Mouse (Mus musculus) liver, embryonic 12.5 days (tissue): Measurements from ENCODE around the gene Ntm. TPM values are rescaled to one million over a fixed set of nuclear protein-coding genes. Genes with fewer than 3 reads are reported as not detected.

Source experiments
- ATAC-seq: fragments of 200-750 bp; cut with Nextera tagmentation; 2 replicates; pipeline ENCODE4 v1.8.0; 2017; ENCODE audit warnings: moderate number of reproducible peaks, mild to moderate bottlenecking, moderate library complexity
- H3K27ac ChIP-seq: fragments of 300-500 bp; sonication (generic); 2 replicates; pipeline ENCODE4 v1.5.1; 2016; ENCODE audit warnings: mild to moderate bottlenecking
- H3K27me3 ChIP-seq: fragments of 300-500 bp; sonication (generic); replicated peaks from 2 replicates; pipeline ENCODE4 v1.6.1; 2016; ENCODE audit warnings: mild to moderate bottlenecking, moderate library complexity
- H3K36me3 ChIP-seq: fragments of 300-500 bp; sonication (generic); 2 replicates; pipeline ENCODE4 v1.6.1; 2016; ENCODE audit warnings: mild to moderate bottlenecking, moderate library complexity
- H3K4me1 ChIP-seq: fragments of 300-500 bp; sonication (generic); 2 replicates; pipeline ENCODE4 v1.6.1; 2016
- H3K4me2 ChIP-seq: fragments of 300-500 bp; sonication (generic); 2 replicates; pipeline ENCODE4 v1.6.1; 2016; ENCODE audit warnings: mild to moderate bottlenecking, moderate library complexity
- H3K4me3 ChIP-seq: fragments of 300-500 bp; sonication (generic); 2 replicates; pipeline ENCODE4 v1.5.1; 2016; ENCODE audit warnings: mild to moderate bottlenecking, moderate library complexity
- H3K9ac ChIP-seq: fragments of 300-500 bp; sonication (generic); 2 replicates; pipeline ENCODE4 v1.6.1; 2016; ENCODE audit warnings: mild to moderate bottlenecking, moderate library complexity
- H3K9me3 ChIP-seq: fragments of 300-500 bp; sonication (generic); replicated peaks from 2 replicates; pipeline ENCODE4 v1.6.1; 2016; ENCODE audit warnings: mild to moderate bottlenecking, moderate library complexity
- WGBS: fragments of 180-500 bp; shearing (Covaris S2); methylation state at CpG from one replicate; pipeline ENCODE4 v1.1.7; 2016; ENCODE audit not compliant: insufficient replicate concordance; 5-methylcytosine and 5-hydroxymethylcytosine counted together
- polyA plus RNA-seq: library from polyadenylated mRNA; unstranded; fragments of >200 nt; fragmentation: Nextera tagmentation; extraction: Ambion mirVana; gene quantifications from 2 replicates; pipeline ENCODE4 v1.2.1, GENCODE M21; 2016

Ntm gene
- polyA plus RNA-seq, 1 experiment from 2014 or later: 1.7 TPM

GRCm38 (mm10) chr9:29244006-29244405, 718.9 kb downstream of the Ntm start:
- Histone ChIP-seq H3K9ac (no peak overlapping the region), H3K4me3 (no peak overlapping the region), H3K27ac (no peak overlapping the region), H3K4me2 (no peak overlapping the region), H3K4me1 (no peaks in the 10 kb centered on the region), H3K27me3 (no peaks in the 10 kb centered on the region), H3K9me3 (no peaks in the 10 kb centered on the region), H3K36me3 (no peaks in the 10 kb centered on the region)
- 51% methylated on average over 2 of the region's 2 CpGs for WGBS
- no peak for ATAC-seq

DNA sequence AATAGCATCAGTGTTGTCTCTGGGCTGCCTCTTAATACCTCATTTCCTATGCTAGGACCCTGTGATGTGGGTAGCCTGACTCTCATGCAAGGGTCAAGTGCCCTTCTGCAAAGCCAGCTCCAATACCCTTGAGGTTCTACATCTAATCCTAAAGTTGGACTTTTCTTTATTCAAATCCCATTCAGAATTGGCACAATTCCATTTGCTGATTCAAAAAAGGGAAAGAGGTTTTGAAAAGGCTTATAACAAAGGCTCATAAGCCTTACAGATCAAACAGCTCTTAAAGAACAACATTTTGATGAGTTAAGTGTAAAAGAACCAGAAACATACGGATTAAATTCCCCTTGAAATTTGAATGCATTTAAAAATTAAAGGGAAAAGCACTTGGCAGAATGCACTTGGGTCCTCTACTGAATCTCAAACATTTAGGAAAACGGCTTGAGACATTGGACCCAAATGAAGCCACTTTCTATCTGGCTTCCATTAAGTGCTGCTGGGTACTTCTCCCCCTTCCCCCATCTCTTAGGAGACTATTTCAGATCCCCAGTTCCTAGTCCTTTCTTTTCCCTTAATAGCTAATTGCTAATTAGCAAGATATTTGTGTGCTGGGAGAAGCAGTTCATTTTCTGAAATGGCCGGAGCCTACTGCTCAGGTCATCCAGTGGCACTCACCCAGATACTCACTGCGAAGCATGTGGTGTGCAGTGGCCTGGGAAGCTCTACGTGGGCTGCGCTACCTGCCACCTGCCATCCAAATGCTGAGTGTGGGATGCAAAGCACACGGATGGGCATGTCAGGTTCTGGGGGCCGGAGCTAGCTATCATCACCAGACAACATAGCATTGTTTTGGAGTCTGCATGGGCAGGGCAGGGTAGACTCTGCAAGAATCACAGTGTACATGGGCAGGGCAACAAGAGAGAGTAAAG, 720.2 kb downstream of the Ntm start:
- H3K36me3 ChIP-seq: no peaks in the 10 kb centered on the region
- no peaks in the 10 kb centered on the region for H3K27me3 ChIP-seq
- H3K4me2 ChIP-seq: no peak overlapping the region
- ATAC-seq: no peak
- H3K4me3 ChIP-seq: no peak overlapping the region
- H3K4me1 ChIP-seq: no peaks in the 10 kb centered on the region
- H3K9ac ChIP-seq: no peak overlapping the region
- WGBS: 67% methylated on average over 8 of the region's 8 CpGs
- H3K27ac ChIP-seq: no peak overlapping the region
- no peaks in the 10 kb centered on the region for H3K9me3 ChIP-seq

DNA sequence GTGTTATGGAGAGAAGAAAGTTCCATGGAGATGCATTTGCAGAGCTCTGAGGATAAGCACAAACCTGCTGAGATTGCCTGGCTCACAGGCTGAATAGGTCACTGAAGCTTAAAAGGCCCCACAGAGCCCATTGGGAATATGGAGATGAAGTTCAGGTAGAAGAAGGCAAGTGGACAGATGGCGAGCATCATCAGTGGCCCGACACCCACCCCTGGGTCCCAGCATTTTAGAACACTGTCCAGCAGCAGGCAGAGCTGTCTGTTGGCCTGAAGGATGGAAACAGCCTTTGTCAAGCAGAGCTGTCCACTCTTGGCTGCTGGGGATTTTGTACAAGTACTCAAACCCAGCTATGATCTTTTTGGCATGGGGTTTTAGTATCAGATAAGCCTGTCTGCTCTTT, 722.1 kb downstream of the Ntm start:
- H3K27me3 ChIP-seq: no peaks in the 10 kb centered on the region
- H3K9ac ChIP-seq: no peak overlapping the region
- no peaks in the 10 kb centered on the region for H3K9me3 ChIP-seq
- no peak overlapping the region for H3K27ac ChIP-seq
- no peak overlapping the region for H3K4me2 ChIP-seq
- 40% methylated on average over 2 of the region's 2 CpGs for WGBS
- H3K4me3 ChIP-seq: no peak overlapping the region
- ATAC-seq: no peak
- H3K4me1 ChIP-seq: no peaks in the 10 kb centered on the region
- no peaks in the 10 kb centered on the region for H3K36me3 ChIP-seq

- Histone ChIP-seq H3K27ac (no peak overlapping the region), H3K4me3 (no peak overlapping the region), H3K36me3 (no peaks in the 10 kb centered on the region), H3K4me2 (no peak overlapping the region), H3K9ac (no peak overlapping the region), H3K9me3 (no peaks in the 10 kb centered on the region), H3K4me1 (no peaks in the 10 kb centered on the region), H3K27me3 (no peaks in the 10 kb centered on the region)
- 58% methylated on average over 3 of the region's 3 CpGs for WGBS
- no peak for ATAC-seq
Measured at GRCm38 (mm10) chr9:29238973-29239372, 724.0 kb downstream of the Ntm start.

GRCm38 (mm10) chr9:29236752-29237151, 726.2 kb downstream of the Ntm start:
- Histone ChIP-seq H3K9me3 (no peaks in the 10 kb centered on the region), H3K4me3 (no peak overlapping the region), H3K27me3 (no peaks in the 10 kb centered on the region), H3K36me3 (no peaks in the 10 kb centered on the region), H3K4me2 (no peak overlapping the region), H3K9ac (no peak overlapping the region), H3K27ac (no peak overlapping the region), H3K4me1 (no peaks in the 10 kb centered on the region)
- 61% methylated on average over 3 of the region's 3 CpGs for WGBS
- no peak for ATAC-seq

GRCm38 (mm10) chr9:29227747-29228146, 735.2 kb downstream of the Ntm start:
- 76% methylated on average over 4 of the region's 4 CpGs for WGBS
- Histone ChIP-seq H3K4me3 (no peak overlapping the region), H3K4me2 (no peak overlapping the region), H3K27ac (no peak overlapping the region), H3K9ac (no peak overlapping the region), H3K27me3 (no peaks in the 10 kb centered on the region), H3K4me1 (no peaks in the 10 kb centered on the region), H3K9me3 (no peaks in the 10 kb centered on the region), H3K36me3 (no peaks in the 10 kb centered on the region)
- no peak for ATAC-seq

DNA sequence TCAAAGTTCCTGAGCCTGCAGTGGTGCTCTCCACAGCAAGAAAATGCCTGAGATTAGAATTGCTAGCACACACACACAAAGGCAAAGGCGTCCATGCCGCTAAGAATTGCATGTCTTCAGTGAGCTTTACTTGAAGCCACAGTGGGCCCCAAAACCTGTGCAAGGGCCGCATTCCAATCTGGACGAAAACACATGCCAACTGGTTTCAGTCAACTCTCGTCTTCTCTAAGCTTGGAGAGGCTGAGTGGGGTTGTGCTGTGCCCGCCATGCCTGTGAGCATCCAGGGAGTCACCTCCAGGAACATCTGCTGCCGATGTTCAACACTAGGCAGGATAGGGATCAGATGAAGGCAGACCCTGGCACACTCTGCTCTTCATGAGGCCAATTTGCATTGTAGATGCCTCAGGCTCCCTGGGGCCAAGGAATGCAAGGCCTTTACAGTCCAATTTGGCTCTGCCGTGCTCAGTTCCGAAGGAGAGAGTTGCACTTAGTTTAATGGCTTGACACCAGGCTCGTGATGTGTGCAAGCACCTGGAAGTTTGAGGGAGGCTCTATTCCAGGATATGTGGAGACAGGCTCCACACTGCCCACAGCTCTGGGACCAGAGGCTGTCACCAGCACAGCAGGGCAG, 739.9 kb downstream of the Ntm start:
- Histone ChIP-seq H3K4me3 (no peak overlapping the region), H3K27ac (no peak overlapping the region), H3K27me3 (no peaks in the 10 kb centered on the region), H3K4me2 (no peak overlapping the region), H3K9ac (no peak overlapping the region), H3K4me1 (no peaks in the 10 kb centered on the region), H3K36me3 (no peaks in the 10 kb centered on the region), H3K9me3 (no peaks in the 10 kb centered on the region)
- ATAC-seq: no peak
- WGBS: 59% methylated on average over 10 of the region's 10 CpGs

DNA sequence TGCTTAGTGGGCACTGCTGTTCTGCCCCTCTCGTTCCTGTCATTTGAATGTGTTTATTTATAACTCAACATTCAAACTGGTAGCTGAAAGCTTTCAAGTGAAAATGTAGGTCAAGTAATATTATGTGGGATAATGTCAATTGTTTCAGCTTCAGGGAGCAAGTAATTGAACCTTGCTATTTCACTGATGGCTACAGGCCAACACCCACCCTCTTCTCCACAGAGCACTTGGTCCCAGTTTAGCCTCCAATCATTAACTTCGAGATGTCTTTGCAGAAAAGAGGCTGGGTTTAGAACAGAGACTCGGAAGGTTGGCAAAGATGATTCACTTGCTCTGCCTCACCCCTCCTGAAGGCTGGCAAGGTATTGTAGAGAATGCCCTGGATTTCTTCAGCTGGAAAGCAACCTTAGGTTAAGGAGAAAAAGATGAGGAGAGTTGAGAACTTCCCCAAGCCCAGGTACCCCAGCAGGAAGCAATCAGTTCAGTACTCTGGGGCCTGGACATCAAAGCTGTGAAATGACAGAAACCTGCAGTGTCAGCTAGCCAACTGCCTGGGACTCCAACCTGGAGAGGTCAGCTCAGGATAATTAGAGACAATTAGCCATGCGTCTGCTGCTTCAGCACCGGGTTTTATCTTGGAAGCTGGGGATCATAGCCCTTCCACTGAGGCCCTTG, 741.9 kb downstream of the Ntm start:
- Histone ChIP-seq H3K9me3 (no peaks in the 10 kb centered on the region), H3K27me3 (no peaks in the 10 kb centered on the region), H3K9ac (no peak overlapping the region), H3K27ac (no peak overlapping the region), H3K4me1 (no peaks in the 10 kb centered on the region), H3K4me3 (no peak overlapping the region), H3K4me2 (no peak overlapping the region), H3K36me3 (no peaks in the 10 kb centered on the region)
- no peak for ATAC-seq
- WGBS: 33% methylated on average over 5 of the region's 5 CpGs

DNA sequence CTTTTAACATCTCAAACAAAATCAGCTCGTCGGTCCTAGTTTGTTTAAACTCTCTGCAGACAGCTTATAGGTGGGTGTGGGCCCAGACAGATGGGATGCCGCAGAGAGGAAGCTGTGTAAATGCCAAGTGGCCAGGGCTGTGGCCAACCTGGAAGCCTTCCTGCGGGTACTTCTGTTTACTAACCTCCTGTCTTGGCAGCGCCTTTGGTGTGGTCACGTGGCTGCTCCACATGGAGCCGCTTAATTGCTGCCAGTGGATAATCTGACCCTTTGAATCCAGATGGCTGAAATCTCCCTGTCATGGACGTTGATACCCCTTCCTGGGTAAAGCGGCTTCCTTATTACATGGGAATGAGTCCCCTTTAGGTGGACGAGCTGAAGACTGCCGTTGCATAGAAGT, 742.4 kb downstream of the Ntm start:
- Histone ChIP-seq H3K4me1 (no peaks in the 10 kb centered on the region), H3K27me3 (no peaks in the 10 kb centered on the region), H3K9ac (no peak overlapping the region), H3K4me3 (no peak overlapping the region), H3K36me3 (no peaks in the 10 kb centered on the region), H3K9me3 (no peaks in the 10 kb centered on the region), H3K27ac (no peak overlapping the region), H3K4me2 (no peak overlapping the region)
- 44% methylated on average over 11 of the region's 11 CpGs for WGBS
- no peak for ATAC-seq

GRCm38 (mm10) chr9:29217951-29218350, 745.0 kb downstream of the Ntm start:
- no peaks in the 10 kb centered on the region for H3K4me1 ChIP-seq

DNA sequence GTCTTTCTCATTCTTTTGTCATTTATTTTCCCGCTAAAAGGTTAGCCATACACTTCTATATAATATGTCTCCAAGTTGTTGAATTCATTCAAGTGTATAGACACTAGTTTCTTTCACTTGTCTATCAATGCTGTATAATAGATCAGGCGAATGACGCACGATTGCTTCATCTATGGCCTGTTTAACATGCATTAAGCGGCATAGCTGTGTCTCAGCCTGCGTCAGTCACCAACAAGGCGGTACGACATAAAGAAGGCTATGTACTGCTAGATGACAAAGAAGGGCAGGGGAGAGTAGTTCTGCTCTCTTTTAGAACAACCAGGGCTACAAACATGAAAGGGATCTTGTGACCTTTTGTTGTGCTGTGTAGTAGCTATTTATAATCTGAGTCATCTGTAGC, 746.4 kb downstream of the Ntm start:
- Histone ChIP-seq H3K36me3 (no peaks in the 10 kb centered on the region), H3K27ac (no peak overlapping the region), H3K4me1 (no peaks in the 10 kb centered on the region), H3K9me3 (no peaks in the 10 kb centered on the region), H3K27me3 (no peaks in the 10 kb centered on the region), H3K4me3 (no peak overlapping the region), H3K9ac (no peak overlapping the region), H3K4me2 (no peak overlapping the region)
- WGBS: 78% methylated on average over 8 of the region's 8 CpGs
- ATAC-seq: no peak

More at GRCm38 (mm10) chr9:29217951-29218350, 745.0 kb downstream of the Ntm start:
- ATAC-seq: no peak
- H3K27ac ChIP-seq: no peak overlapping the region
- H3K4me2 ChIP-seq: no peak overlapping the region
- H3K4me3 ChIP-seq: no peak overlapping the region
- no peaks in the 10 kb centered on the region for H3K27me3 ChIP-seq
- no peak overlapping the region for H3K9ac ChIP-seq
- H3K36me3 ChIP-seq: no peaks in the 10 kb centered on the region
- 70% methylated on average over 7 of the region's 7 CpGs for WGBS
- no peaks in the 10 kb centered on the region for H3K9me3 ChIP-seq

- no peaks in the 10 kb centered on the region for H3K4me1 ChIP-seq
- WGBS: 48% methylated on average over 2 of the region's 2 CpGs
- no peaks in the 10 kb centered on the region for H3K27me3 ChIP-seq
- no peaks in the 10 kb centered on the region for H3K9me3 ChIP-seq
- no peaks in the 10 kb centered on the region for H3K36me3 ChIP-seq
- H3K4me3 ChIP-seq: no peak overlapping the region
- no peak overlapping the region for H3K4me2 ChIP-seq
- no peak for ATAC-seq
- H3K27ac ChIP-seq: no peak overlapping the region
- H3K9ac ChIP-seq: no peak overlapping the region
Measured at GRCm38 (mm10) chr9:29215796-29216195, 747.1 kb downstream of the Ntm start.
